9 mouse cellular contexts compared by ENCODE assay signal in the genomic region with DNA sequence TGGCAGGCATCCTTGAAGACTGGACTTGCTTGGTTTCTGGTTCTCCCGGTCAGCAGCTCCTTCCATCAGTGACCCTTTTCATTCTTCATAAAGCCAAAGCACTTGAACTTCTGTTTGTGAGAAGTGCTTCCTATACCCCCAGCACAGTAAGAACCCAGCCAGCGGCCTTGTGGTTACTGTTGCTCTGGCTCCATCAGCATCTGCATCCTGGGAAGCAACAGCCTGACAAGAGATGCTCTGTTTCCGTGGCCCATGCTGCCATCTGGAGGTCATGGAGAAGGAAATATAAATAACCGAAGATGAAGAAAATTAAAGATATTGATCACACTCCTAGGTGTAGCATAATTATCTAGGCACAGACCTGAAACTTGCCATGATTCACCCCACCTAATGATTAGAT.
A peak's percentile ranks its signal among the peaks of the same experiment; 100 is the strongest.
DNase-seq lines count a peak whose midpoint lies in the region; ATAC-seq lines count a peak whose summit lies in the region.
"Had no signal": no experiment of that assay in that cellular context is flagged by ENCODE, and none has a peak within 500 bp of the region (broad histone marks: within the 10 kb centered on the region; RNA-seq: fewer than 3 reads in every experiment).

No protein-coding gene starts in this region.

- DNase-seq in kidney, adult 8-10 months, result peak; percentile 18 to 31
- no peak for DNase-seq in kidney, adult 11 months
- peak; percentile 16 for DNase-seq in adrenal gland, adult 8-10 months
- peak; percentile 81 for DNase-seq in forebrain, embryonic 14.5 days (ENCODE audit: low spot score)
- DNase-seq in left cerebral cortex, postnatal 4 days, result peak; percentile 70
- DNase-seq in naive thymus-derived CD4-positive, alpha-beta T cell, adult 2 months (ENCODE audit: low read depth), result peak; percentile 70
- peak; percentile 32 to 48 for DNase-seq in thymus, postnatal 36 days

- peak; percentile 55 for ATAC-seq in forebrain, embryonic 14.5 days
- ATAC-seq in hindbrain, embryonic 16.5 days, result peak; percentile 84

- intact Hi-C loops in left cerebral cortex, postnatal 4 days (cut with DNase I), result loop anchor here (5.0 to 10.0 kb wide), 5 partner anchors 102 to 502 kb away; no protein-coding TSS in a partner anchor

- no peak overlapping the region for H3K4me2 ChIP-seq in forebrain, embryonic 14.5 days (ENCODE audit: low read length)
- H3K4me2 ChIP-seq in hindbrain, embryonic 16.5 days (ENCODE audit: low read length), result no peak overlapping the region
- H3K4me2 ChIP-seq: liver, embryonic 15.5 days had no signal

- no peak overlapping the region for H3K9ac ChIP-seq in forebrain, embryonic 14.5 days (ENCODE audit: low read length)
- H3K9ac ChIP-seq in hindbrain, embryonic 16.5 days (ENCODE audit: low read depth, low read length), result no peak overlapping the region
- H3K9ac ChIP-seq: liver, embryonic 15.5 days had no signal

- WGBS in forebrain, embryonic 14.5 days, result 42% methylated on average over 4 of the region's 4 CpGs
- 44% methylated on average over 4 of the region's 4 CpGs for WGBS in hindbrain, embryonic 16.5 days

- no peak overlapping the region for H3K4me3 ChIP-seq in forebrain, embryonic 14.5 days (ENCODE audit: low read depth, low read length)
- no peak overlapping the region for H3K4me3 ChIP-seq in hindbrain, embryonic 16.5 days (ENCODE audit: low read length)
- H3K4me3 ChIP-seq: liver, embryonic 15.5 days had no signal

- no peaks in the 10 kb centered on the region for H3K4me1 ChIP-seq in forebrain, embryonic 14.5 days (ENCODE audit: control insufficient read depth, insufficient read depth, low read length)
- H3K4me1 ChIP-seq in hindbrain, embryonic 16.5 days (ENCODE audit: control insufficient read depth, insufficient read depth, low read depth, low read length), result no peaks in the 10 kb centered on the region

- H3K27me3 ChIP-seq in forebrain, embryonic 14.5 days (replicated peaks; ENCODE audit: control insufficient read depth, insufficient read depth, low read length), result no peaks in the 10 kb centered on the region
- no peaks in the 10 kb centered on the region; the same call in 1 of the 2 replicates for H3K27me3 ChIP-seq in hindbrain, embryonic 16.5 days (replicated peaks; ENCODE audit: control insufficient read depth, insufficient read depth, low read length)

- H3K9me3 ChIP-seq in forebrain, embryonic 14.5 days (replicated peaks; ENCODE audit: control insufficient read depth, low read length), result no peaks in the 10 kb centered on the region
- H3K9me3 ChIP-seq in hindbrain, embryonic 16.5 days (ENCODE audit: control insufficient read depth, low read length), result no peaks in the 10 kb centered on the region
- H3K9me3 ChIP-seq: liver, embryonic 15.5 days had no signal

- H3K27ac ChIP-seq in forebrain, embryonic 14.5 days (ENCODE audit: low read depth, low read length), result no peak overlapping the region
- no peak overlapping the region for H3K27ac ChIP-seq in hindbrain, embryonic 16.5 days (ENCODE audit: low read depth, low read length)
- H3K27ac ChIP-seq: liver, embryonic 15.5 days had no signal

- H3K36me3 ChIP-seq in forebrain, embryonic 14.5 days (ENCODE audit: control insufficient read depth, insufficient read depth, low read length), result no peaks in the 10 kb centered on the region
- no peaks in the 10 kb centered on the region for H3K36me3 ChIP-seq in hindbrain, embryonic 16.5 days (ENCODE audit: control insufficient read depth, insufficient read depth, low read length)
- H3K36me3 ChIP-seq: liver, embryonic 15.5 days had no signal
